Mouse (Mus musculus) embryonic fibroblast, embryonic 13.5 days (primary cell): ENCODE data around the gene Gm42906.

Experiments used
- CTCF ChIP-seq: IDR thresholded peaks from 2 replicates; pipeline ENCODE4 v1.5.1; 2011; ENCODE audit warnings: mild to moderate bottlenecking, control low read depth, low read length, moderate library complexity, borderline replicate concordance; ENCODE audit not compliant: insufficient read depth
- POLR2A ChIP-seq: IDR thresholded peaks from 2 replicates; pipeline ENCODE4 v1.6.1; 2011; ENCODE audit warnings: low read depth, mild to moderate bottlenecking, control low read depth, low read length, moderate library complexity

DNA sequence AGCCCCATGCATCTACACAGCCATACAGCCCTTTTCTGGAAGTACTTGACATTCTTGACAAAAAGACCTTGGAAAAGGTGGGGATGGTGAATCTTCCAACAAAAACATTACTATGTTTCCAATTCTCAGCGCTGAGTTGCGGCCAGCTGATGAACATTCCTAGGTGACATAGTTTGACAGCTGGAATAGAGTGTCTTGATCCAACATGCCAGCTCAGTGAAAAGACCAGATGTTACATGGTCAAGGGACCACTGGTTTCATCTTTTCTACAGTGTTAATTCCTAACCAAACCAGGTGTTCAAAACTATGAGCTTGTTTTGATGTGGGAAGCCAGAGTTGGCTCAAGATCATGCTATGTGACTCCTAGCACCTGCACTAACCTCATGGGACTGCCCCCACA lies 48.8 kb downstream of the Gm42906 start:
- TF ChIP-seq CTCF (no peak), POLR2A (no peak)
